Mouse (Mus musculus) ES-Bruce4 (cell line): ENCODE measurements around the gene Myl6b. TPM values are rescaled to one million over a fixed set of nuclear protein-coding genes. Genes with fewer than 3 reads are reported as not detected.
"Not testable (repeated sequence)": the region's sequence is repeated elsewhere in the genome, so short reads cannot be mapped to it uniquely, and the experiment has no call there.

Experiments
- H3K27ac ChIP-seq: 2 replicates; pipeline ENCODE4 v1.5.1; 2012; ENCODE audit warnings: low read length, inconsistent platforms; ENCODE audit not compliant: insufficient read depth
- H3K27me3 ChIP-seq: 2 replicates; pipeline ENCODE4 v1.6.1; 2012; ENCODE audit warnings: mild to moderate bottlenecking, low read length, inconsistent platforms; ENCODE audit not compliant: control insufficient read depth, poor library complexity, insufficient read depth, severe bottlenecking
- H3K36me3 ChIP-seq: 2 replicates; pipeline ENCODE4 v1.6.1; 2012; ENCODE audit warnings: inconsistent platforms, mild to moderate bottlenecking, low read length, moderate library complexity; ENCODE audit not compliant: control insufficient read depth, poor library complexity, insufficient read depth, severe bottlenecking
- H3K4me1 ChIP-seq: one replicate; pipeline ENCODE4 v1.8.1; 2011; ENCODE audit warnings: low read length; ENCODE audit not compliant: control insufficient read depth, insufficient read depth
- H3K4me3 ChIP-seq: 2 replicates; pipeline ENCODE4 v1.5.1; 2011; ENCODE audit warnings: low read depth, mild to moderate bottlenecking, low read length
- H3K9ac ChIP-seq: 2 replicates; pipeline ENCODE4 v1.6.1; 2012; ENCODE audit warnings: low read depth, mild to moderate bottlenecking, inconsistent platforms; ENCODE audit not compliant: poor library complexity, severe bottlenecking
- H3K9me3 ChIP-seq: replicated peaks from 2 replicates; pipeline ENCODE4 v1.6.1; 2012; ENCODE audit warnings: mild to moderate bottlenecking, low read length, inconsistent platforms; ENCODE audit not compliant: control insufficient read depth, poor library complexity, insufficient read depth, severe bottlenecking
- CTCF ChIP-seq: IDR thresholded peaks from one replicate; pipeline ENCODE4 v1.8.1; 2011; ENCODE audit warnings: low read depth, low read length
- EP300 ChIP-seq: IDR thresholded peaks from 2 replicates; pipeline ENCODE4 v1.6.1; 2011; ENCODE audit warnings: low read depth, low read length; ENCODE audit not compliant: insufficient read depth
- POLR2A ChIP-seq: IDR thresholded peaks from one replicate; pipeline ENCODE4 v1.8.1; 2011; ENCODE audit warnings: low read length; ENCODE audit not compliant: insufficient read depth
- polyA plus RNA-seq: library from polyadenylated mRNA; stranded (reverse); fragments of >200 nt; gene quantifications from 2 replicates; pipeline ENCODE4 v1.2.4, GENCODE M21; 2011; ENCODE audit warnings: low read depth; ENCODE audit not compliant: missing spikeins, insufficient read depth, insufficient read length

The Myl6b gene
- polyA plus RNA-seq, 1 experiment: 9.0 TPM

DNA sequence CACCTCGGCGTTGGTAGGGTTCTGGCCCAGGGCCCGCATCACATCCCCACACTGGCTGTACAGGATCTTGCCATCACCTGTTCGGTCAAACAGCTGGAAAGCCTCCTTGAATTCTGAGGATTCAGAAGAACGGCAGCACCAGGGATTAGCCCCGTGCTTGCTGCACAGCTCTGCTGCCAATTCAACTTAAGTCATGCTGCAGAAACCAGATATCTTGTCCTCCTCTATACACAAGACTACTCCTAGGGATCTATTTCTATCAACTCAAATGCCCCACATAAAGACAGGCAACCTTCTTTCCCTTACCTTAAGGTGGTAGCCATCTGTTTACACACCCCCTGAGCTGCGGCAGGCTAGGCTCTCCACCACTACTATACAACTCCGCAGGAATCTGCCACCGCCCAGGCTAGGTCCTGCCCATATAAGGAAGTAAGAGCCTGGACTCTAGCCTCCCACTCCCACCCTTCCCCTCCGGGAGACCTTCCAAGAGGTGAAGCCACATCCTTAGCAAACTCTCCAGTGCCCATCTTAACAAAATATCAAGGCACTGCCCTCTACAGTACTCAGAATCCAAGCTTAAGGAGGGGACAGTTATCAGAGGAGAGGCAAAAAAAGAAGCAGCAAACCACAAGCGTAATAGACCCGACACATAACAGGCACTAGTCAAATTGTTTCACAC, 5.7 kb downstream of the Myl6b start:
- H3K4me1 ChIP-seq: peaks cover 5% of the 10 kb centered on the region
- TF ChIP-seq POLR2A (no peak), CTCF (no peak), EP300 (no peak)
- H3K36me3 ChIP-seq: peaks cover 10% of the 10 kb centered on the region
- peak overlapping the region; percentile 93 for H3K4me3 ChIP-seq
- H3K9ac ChIP-seq: peak overlapping the region; percentile 70
- H3K27ac ChIP-seq: peak overlapping the region; percentile 49
- H3K27me3 ChIP-seq: no peaks in the 10 kb centered on the region
- no peaks in the 10 kb centered on the region for H3K9me3 ChIP-seq

- not testable (repeated sequence) for H3K4me1 ChIP-seq, H3K9ac ChIP-seq, H3K27ac ChIP-seq, H3K27me3 ChIP-seq, H3K9me3 ChIP-seq
- H3K36me3 ChIP-seq: peaks cover 15% of the 10 kb centered on the region
- H3K4me3 ChIP-seq: peak overlapping the region; percentile 93; the same call in 1 of the 2 replicates
Observed at GRCm38 (mm10) chr10:128492051-128492450, 6.4 kb downstream of the Myl6b start.

DNA sequence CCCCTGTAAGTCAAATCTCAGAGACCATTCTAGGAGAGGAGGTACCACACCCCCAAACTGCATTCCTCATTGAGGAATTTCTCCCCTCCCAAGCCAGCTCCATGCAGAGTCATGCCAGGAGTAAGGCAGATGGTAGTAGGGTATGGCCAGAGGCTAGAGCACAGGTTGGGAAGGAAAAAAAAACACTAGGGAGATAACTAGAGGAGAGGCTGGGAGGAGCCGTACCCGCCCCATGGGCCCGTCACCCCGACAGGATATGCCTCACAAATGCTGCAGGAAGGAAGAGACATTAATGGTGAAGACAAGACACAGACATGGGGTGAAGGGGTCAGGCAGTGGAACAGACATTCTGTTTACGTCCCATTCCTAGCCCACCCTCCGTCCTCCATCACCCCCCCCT, 7.0 kb downstream of the Myl6b start:
- Histone ChIP-seq H3K27ac (no peak overlapping the region), H3K9ac (no peak overlapping the region), H3K36me3 (peaks cover 16% of the 10 kb centered on the region), H3K27me3 (no peaks in the 10 kb centered on the region), H3K4me1 (peaks cover 5% of the 10 kb centered on the region), H3K9me3 (no peaks in the 10 kb centered on the region), H3K4me3 (no peak overlapping the region)
- no peak for TF ChIP-seq POLR2A
- TF ChIP-seq CTCF: no peak
- TF ChIP-seq EP300: no peak

DNA sequence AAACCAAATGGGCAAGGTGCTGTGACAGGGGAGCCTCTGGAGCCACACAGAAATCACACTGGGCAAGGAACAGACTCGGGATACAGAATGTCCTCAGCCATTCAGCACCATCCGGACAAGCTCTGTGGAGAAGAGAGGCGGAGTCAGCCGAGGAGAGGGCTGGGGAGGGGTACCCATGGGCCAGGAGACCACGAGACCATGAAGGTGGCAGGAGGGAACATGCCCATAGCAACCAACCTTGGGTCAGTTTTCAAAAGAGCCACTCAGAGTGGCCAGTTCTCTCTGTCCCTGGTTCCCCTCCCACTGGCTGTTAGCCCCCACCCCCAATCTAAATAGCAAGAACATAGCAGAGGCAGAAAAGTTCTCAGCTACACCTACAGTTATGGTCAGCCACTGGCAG, 7.6 kb downstream of the Myl6b start:
- H3K36me3 ChIP-seq: peaks cover 16% of the 10 kb centered on the region
- H3K4me3 ChIP-seq: no peak overlapping the region
- H3K27me3 ChIP-seq: no peaks in the 10 kb centered on the region
- no peaks in the 10 kb centered on the region for H3K9me3 ChIP-seq
- H3K9ac ChIP-seq: no peak overlapping the region
- H3K4me1 ChIP-seq: peaks cover 5% of the 10 kb centered on the region
- H3K27ac ChIP-seq: no peak overlapping the region
- no peak for TF ChIP-seq POLR2A
- no peak for TF ChIP-seq EP300
- no peak for TF ChIP-seq CTCF

- Histone ChIP-seq H3K9ac (no peak overlapping the region), H3K4me1 (peaks cover 5% of the 10 kb centered on the region), H3K9me3 (no peaks in the 10 kb centered on the region), H3K27ac (no peak overlapping the region), H3K27me3 (no peaks in the 10 kb centered on the region), H3K36me3 (peaks cover 16% of the 10 kb centered on the region), H3K4me3 (no peak overlapping the region)
- no peak for TF ChIP-seq POLR2A
- TF ChIP-seq CTCF: no peak
- no peak for TF ChIP-seq EP300
Observed at GRCm38 (mm10) chr10:128490232-128490631, 8.3 kb downstream of the Myl6b start.

- Histone ChIP-seq H3K4me1 (peaks cover 5% of the 10 kb centered on the region), H3K9ac (no peak overlapping the region), H3K27ac (peak overlapping the region; percentile 40), H3K36me3 (peaks cover 16% of the 10 kb centered on the region), H3K9me3 (no peaks in the 10 kb centered on the region), H3K27me3 (no peaks in the 10 kb centered on the region), H3K4me3 (no peak overlapping the region)
- TF ChIP-seq EP300 (no peak), POLR2A (no peak), CTCF (no peak)
Observed at GRCm38 (mm10) chr10:128489785-128490184, 8.7 kb downstream of the Myl6b start.
